Mouse (Mus musculus) stomach, postnatal 0 days (tissue): ENCODE results near the gene Tcp10a.

Experiments
- CTCF ChIP-seq: IDR thresholded peaks from 2 replicates; pipeline ENCODE4 v1.5.1; 2016; ENCODE audit warnings: antibody characterized with exemption, low read depth, mild to moderate bottlenecking, moderate library complexity
- EP300 ChIP-seq: optimal IDR thresholded peaks from 2 replicates; pipeline ENCODE3; 2016; ENCODE audit warnings: antibody characterized with exemption

- no peak for TF ChIP-seq CTCF
- TF ChIP-seq EP300, result no peak
Observed at GRCm38 (mm10) chr17:7285292-7285691, 39.2 kb upstream of the Tcp10a start.
